Mouse (Mus musculus) gastrocnemius, postnatal 4 days (tissue): Measurements from ENCODE around the gene Pkhd1. TPM values are rescaled to one million over a fixed set of nuclear protein-coding genes. Genes with fewer than 3 reads are reported as not detected.

Source experiments
- DNase-seq, 2 experiments: peaks; one replicate each; pipeline ENCODE4 v3.0.0; 2021 to 2022; ENCODE audit warnings: low spot score in 2 of 2, mixed read lengths in 2 of 2
- long read RNA-seq, 2 experiments: library from polyadenylated mRNA; stranded (forward); transcript quantifications; one replicate each; pipeline ENCODE4 v2.0.0; 2021
- total RNA-seq, 2 experiments: library from RNA; stranded (reverse); gene quantifications; 2 replicates each; pipeline ENCODE4 v1.2.3; 2021

Gene Pkhd1
- total RNA-seq = 1 to 10 TPM; 1.0 to 1.3 TPM
- long read RNA-seq, experiment 1 = 0 reads
- long read RNA-seq, experiment 2, partial matches to known transcripts = 0 of 2 reads
- long read RNA-seq, experiment 2, other reads (novel, unspliced or antisense) = 2 of 2 reads

DNA sequence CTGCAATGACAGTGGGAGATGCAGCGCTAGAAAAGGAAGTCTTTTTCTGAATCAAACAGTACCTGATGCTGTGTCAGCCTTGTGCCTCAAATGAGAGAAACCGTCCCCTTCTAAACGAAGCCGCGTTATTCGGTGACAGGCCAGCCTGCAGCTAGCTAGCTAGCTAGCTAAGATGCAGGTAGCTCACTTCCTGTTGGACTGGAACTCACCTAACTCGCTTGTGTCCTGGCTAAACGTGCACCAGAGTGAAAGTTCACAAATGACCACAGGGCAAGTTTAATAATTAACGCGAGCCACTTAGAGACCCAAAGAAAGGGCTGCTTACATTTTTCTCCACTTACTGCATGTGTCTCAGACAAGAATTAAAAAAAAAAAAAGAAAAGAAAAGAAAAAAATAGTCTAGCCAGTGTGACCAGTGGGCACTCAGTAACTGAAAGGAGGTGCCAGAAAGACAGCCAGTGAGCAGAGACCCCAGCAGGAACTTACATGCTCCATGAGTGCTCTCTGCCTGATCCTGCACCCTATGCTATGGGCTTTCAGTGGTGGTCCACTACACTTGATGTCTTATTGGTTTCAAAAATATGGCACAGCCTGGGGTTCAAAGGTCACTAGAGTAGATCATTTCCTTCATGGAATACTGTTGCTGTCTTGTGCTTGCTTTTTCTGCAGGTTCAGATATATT is at the start of gene Pkhd1:
Pkhd1 (minus strand) TSS at position 216 of the 682 bp plus-strand sequence.
- no peak for DNase-seq

DNA sequence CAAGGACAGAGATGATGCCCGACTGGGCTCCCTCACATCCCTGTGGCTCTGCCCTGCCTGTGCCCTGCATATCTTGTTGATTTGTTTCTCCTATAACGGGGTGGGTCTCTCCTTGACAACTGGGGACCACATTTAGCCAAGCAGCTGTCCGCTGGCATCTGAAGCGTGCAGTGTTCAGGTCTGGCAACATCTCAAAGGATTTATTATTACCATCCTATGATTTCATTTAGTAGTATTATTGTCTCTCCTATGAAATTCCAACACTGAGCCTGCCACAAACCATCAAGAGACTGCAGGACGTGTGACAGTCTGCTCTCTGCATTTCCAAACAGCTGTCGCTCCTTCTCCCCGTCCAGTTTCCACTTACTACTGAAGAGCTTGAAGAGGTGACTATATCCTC is 49.7 kb upstream of the Pkhd1 start:
- DNase-seq = peak in 1 of 2 experiments; percentile 22

DNA sequence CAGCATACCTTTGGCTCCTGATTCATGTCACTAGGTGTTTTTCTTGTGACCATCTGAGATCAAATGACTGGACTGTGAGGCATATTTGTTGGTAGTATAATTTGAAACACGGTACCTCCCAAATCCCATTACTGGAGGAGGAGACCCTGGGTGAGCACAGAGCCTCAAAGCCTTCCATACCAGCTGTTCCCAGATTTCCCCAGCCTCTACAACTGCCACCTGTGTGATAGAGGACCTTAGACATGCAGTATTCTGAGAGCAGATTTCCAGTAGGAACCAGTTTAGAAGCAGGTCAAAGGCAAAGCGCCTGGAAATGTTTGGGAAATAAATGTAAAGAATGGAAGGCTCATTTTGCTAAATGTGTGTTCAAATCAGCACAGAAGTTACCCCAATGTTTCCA is 48.4 kb upstream of the Pkhd1 start:
- DNase-seq = no peak

DNA sequence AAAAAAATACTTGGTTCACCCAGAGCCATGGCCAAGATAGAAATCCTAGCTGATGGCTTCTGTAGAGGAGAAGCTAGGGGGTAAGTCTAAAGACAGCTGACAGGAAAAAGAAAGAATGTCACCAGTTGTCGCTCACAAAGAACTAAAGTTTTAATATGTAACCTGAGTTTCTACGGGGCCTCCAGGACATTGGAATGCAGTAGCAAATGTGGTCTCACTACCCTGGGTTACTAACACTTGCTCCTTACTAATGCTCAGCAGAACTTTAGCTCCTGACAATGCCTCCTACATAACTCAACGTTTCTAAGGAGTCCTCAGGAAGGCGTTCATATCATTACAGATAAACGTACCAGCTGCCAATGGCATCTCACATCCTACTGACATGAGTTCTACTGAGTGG is 37.2 kb upstream of the Pkhd1 start:
- no peak for DNase-seq

DNA sequence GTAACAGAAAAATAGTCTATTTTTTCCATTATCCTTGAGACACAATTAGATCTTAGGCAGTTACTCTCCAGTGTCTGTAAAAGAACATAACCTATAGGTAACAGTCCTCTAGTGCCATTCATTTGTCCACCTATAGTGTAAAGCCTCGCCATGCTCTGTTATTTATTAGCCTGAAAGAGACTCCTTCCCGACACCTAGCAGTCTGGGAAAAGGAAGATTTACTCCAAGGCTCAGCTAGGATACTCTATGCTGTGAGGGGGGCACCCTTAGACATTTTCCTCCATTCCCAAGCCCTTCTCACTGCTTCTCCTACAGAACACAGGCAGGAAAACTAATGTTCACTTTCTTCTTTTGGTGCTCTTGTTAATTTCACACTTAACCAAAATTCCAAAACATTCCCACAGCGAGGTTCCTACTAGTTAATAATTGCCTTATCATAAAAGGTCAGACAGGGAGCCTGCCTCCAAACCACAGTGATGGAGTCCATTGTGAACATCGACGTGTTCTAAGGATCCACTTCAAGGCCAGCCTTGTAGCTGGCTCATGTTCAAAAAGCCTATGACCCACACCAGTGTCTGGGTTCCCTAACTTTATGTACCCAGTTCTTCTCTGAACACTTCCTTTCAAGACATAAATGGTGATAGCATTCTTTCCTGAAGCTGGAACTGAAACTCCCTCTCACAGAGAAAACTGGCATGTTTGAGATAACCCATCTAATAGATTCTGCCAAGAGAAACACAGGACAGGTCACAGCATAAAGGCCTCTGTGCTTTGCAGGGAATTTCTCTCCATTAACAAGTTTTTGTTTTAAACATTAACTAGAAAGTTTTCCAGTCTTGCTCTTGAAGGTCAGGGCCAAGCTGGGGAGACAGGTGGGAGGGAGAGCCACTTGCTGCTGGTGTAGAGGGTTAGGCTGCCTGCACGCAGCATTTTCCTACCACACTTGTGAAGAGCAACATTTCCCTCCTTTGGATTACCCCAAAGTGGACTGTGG is 35.9 kb upstream of the Pkhd1 start:
- no peak for DNase-seq

DNA sequence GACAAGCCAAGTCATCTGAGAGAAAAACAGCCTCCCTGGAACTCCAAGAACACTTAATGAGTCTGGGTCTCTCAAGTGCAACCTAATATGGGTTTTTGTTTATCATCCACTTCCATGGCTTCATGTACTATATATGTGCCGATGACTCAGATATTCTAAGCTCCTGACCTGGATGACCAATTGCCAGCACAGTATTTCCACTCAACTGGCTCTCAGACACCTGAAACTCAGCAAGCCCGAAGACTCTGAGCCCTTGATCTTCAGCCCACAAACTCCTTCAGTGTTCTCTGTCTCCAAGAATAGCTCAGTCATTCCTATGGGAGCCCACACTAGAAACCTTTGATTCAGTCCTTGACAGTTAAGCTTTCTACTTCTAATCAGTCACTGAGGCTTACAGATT is 17.0 kb upstream of the Pkhd1 start:
- no peak for DNase-seq

DNA sequence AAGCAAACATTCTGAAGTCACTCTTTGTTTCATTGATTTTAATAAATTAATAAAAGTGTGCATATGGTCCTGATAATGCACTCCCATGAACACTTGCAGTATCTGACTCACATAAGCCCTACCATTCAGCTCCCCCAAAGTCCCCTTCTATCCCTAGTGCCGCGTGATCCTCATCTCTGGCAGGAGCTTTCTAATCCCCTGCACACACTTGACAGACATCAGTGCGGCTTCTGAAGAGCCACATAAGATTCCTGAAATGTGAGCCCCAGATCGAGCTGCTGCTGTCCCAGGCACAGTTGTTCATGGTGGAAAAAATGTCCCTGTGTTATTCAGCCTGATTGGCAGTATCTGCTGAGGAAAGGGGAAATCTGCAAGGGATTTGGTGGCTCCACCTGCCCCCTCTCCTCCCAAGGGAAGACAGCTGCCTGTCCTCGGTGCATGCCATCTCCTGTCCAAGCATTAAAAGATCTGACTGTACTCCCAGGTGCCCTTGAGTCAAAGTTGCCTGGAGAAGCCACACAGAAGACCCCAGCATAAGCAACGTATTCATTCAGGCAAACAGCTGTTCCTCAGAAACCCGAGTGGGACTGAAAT is 15.5 kb upstream of the Pkhd1 start:
- peak in 1 of 2 experiments; percentile 19 for DNase-seq

DNA sequence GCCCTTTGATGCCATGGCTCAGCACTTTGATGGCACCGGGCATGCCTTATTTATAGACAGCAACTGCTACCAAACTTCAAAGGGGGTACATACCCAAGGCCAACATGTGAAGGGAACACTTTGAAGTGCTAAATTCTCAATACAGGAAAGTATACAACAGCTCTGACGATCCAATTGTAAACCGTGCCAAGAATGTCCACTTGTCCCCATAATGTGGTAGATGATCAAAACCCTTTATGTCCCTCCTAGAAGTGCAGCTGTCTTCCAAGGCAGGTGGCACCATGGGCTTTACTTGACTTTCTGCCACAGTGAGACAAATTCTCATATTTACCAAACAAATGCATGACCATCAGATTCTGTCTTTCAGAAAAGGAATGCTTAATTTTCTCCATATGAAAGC is 6.7 kb upstream of the Pkhd1 start:
- DNase-seq = no peak

DNA sequence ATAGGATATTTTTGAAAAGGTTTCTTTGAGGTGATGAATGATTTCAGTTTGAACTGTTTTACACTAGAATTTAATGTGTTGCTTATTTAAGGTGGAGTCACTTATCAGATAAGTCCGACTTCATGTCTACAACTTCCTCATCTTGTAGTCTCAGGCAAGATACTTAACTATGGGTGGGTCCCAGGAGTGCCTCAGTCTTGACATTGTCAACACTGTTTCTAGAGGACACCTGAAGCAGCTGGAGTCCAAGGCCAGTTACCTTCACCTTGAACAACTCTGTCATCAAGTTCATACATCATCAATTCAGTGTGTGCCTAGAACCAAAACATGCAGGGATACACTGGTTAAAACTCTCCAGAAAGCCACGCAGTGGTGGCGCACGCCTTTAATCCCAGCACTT is 5.5 kb upstream of the Pkhd1 start:
- DNase-seq = no peak

DNA sequence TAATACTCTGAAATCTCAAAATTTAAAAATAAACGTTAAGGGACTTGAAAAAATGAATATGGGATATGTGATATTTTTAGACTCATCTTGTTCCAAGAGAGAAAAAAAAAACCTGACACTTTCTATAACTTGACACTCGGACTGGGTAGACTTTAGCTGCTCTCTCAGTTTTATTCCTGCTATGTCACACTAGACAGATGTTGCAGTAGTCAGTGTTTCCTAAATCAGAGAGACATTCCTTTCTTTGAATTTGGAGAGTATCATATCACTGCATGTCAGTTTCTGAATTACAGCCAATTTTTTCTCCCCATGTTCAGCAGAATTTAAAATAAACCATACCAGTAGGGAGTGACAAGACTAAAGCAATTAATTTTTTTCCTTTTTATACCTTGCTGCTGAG is 2.7 kb upstream of the Pkhd1 start:
- DNase-seq = no peak

DNA sequence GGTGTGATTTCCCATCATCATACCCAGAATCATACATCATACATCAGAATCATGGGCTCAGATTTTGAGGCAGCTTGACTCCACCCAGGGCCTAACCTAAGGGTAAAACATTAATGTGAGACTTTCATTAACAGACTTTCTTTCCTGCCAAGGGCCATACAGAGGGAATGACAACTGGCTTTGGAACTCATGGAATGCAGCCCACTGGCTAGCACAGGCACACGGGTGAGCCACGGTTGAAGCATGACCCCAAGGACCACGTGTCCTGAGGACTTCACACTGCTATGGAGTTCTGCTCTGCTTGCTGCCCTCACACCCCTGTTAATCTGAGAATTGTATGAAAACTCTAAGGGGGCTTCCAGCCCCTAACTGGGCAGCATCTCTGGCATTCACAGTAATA is 1.5 kb upstream of the Pkhd1 start:
- DNase-seq = peak in 1 of 2 experiments; percentile 10

DNA sequence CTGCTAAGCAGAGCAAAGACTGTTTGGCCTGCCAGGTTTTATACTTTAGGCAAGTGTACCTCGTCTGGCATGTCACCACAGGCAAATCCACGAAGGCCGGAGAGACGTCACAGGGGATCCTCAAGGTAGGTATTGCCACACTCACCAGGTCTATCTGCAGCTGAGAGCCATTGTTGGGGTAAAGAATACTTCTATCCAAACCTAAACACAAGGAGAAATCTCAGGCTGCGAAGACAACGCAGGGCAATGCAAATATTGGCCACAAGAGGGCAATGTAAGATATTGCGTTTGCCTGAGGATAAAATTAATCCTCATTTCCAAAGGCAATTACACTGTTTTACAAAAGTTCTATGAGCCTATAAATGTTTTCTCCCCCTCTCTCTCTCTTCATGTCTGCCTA is 5.2 kb downstream of the Pkhd1 start:
- peak in 1 of 2 experiments; percentile 34 for DNase-seq

DNA sequence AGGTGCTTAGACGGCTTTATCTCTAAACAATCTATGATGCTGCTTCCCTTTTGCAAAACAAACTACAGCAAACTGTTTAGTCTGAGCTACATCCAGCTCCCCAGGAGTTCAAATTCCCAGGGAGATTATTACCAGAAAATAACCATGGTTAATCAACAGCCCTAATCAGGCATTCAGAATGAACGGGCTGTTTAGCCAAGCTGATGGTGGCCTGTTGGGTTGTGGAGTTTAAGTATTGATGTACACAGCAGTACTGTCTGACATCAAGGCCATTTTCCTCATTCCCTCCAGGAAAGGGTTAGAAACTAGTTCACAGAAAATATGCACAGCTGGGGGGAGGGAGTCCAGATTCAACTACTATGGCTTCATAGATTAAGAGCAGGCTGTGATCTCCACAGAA is 12.4 kb downstream of the Pkhd1 start:
- DNase-seq = no peak

DNA sequence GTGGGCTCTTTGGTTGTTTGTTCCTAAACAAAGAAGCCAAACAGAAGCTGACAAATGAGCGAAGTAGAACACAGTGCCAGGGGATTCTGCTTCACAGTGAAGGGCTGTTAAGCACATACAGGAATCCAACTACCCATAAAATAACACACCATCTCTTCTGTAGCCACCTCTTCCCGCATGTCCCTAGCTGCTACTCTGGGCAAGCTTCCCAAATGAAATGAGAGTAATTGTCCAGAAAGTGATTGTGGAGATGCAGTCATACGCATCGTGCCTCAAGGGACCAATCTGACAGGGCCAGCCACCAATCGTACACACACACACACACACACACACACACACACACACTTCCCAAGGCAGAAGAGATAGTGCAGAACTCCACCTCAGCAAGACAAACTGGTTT is 27.4 kb downstream of the Pkhd1 start:
- no peak for DNase-seq

DNA sequence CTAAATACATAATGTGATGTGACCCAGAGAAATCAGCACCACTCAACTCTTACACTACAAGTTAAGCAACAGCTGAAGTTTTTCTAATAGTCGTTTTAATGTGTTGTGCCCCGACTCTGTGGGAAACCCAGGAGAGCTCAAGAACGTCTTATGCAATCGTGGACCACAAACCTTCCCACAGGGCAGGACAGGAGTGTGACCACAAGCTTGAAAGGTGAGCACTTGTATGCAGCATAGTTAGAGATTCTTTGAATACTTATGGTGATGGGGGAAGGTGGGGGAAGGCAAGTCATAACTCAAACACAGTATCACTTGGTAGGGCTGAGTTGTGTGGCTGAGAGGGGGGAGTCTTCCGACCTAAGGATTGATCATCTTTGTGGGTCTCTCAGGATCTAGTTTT is 46.4 kb downstream of the Pkhd1 start:
- no peak for DNase-seq

DNA sequence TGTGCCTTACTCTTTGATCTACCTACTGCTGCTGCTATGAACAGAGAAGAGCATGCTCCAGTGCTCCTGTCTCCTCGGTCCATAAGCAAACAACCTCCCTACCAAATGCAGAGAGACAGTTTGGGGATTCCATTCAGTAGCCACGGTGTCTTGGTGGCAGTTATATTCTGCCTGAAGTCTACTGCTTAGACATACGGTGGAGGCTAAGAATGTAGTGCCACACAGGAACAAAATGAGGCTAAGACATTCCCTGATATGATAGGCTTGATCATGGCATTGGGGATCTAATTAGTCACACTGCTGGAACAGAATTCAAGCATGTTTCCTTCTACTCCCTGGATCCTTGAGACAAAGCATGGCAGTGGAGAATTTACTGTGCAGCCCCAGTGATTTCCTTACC is 48.4 kb downstream of the Pkhd1 start:
- DNase-seq = no peak

DNA sequence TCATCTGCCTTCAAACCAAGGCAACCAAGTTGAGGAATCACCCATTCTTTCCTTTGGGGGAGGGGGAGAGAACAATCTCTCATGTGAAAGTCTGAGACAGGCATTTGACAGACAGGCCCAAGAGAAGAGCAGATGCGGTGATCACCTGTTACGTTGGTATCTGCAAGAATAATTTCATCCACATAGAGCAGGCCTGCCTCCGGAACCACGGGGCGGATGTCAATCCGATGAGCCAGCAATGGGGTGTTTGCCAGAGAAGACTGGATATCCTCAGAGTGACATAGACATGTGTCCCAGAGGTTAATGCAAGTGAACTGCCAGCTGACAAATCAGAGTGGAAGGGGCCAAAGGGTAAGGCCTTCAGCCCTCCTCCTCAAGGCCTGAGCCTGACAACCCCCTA is 59.4 kb downstream of the Pkhd1 start:
- peak in 1 of 2 experiments; percentile 11 for DNase-seq

DNA sequence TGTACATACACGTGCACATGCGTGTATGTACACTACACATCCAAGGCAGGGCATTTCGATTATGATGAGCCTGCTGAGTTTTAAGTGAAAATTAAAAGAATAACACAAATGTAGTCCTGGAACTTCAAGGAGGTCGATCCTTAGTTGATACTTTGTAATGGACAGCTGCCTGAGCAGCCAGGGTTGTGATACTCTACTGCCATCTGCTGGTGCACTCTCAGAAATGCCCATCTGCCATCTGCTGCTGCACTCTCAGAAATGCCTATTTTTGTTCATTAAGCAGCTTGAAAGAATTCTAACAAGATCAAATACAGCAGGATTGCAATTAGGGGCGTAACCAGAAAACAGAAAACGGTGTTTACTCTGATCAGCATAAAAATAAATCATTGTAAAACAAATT is 63.5 kb downstream of the Pkhd1 start:
- DNase-seq = peak in 1 of 2 experiments; percentile 28

DNA sequence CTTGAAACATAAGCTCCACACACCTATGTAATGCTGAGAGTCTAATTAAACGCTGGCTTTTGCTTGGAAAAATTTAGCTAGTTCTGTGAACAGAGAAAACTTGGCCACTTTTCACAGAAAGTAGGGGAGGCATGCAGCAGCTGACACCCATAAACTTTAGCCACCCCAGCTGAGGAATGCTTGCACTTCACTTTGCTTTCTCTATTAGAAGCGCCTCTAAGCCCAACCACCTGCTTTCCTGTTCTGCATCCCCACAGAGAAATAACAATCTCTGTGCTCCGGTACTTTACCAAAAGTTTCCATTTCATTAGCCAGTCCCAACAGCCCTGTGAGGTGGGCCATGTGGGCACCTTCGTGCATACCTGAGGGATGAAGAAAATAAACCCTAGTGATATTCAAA is 66.5 kb downstream of the Pkhd1 start:
- no peak for DNase-seq

DNA sequence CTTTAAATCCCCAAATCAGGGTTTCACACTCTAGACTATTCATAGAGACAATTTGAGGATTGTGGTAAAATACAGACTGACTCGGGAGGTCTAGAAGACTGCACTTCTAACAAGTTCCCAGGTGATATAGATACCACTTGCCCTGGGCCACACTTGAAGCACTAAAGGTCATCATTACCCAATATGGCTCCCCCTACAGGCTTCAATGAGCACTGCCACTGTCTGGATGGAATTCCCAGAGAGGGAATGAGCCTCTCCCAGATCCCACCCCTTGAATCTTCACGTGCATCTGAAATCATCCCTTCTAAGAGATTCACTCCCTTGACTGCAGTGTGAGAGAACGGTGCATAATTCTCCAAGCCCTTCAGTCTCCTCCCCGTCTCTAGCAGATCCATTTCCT is 73.3 kb downstream of the Pkhd1 start:
- no peak for DNase-seq

DNA sequence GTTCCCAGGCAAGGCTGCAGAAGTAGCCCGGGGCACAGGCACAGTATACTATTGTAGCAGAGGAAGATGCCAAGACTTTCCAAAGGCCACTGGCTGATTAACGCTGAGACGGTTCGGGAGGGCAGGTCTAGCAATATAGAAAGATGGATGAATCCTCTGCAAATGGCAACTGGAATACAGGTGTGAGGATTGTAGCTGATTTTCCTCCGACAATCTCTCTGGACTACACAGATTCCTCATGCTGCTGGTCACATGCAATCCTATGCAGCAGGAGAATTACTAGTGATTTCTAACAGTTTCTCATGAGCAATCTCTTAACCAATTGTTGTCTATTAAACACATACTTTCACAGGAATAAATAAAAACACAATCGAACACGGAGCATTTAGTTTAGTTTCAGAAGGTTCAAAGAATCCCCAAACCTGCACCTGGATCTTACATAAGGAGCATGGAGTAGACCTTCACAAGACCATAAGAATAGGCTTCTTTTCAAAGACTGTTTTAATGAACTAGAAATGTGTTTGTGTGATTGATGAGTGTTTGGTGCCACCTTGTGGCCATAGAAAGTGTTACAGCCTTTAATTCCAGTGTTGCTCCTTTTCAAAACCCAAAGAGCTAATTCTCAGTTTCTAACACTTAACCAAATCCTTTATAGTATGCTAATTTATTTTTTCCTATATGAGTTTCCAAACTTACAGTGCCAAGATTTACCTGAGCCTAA is 104.3 kb downstream of the Pkhd1 start:
- DNase-seq = no peak
